Mouse (Mus musculus): Measurements from ENCODE around the gene Sema5a.

- TF ChIP-seq POLR2A (IDR thresholded peaks at IDR 0.05; ENCODE audit: control insufficient read depth, extremely low read depth, insufficient read depth, low read length, poor library complexity) = no peak
- no peak for TF ChIP-seq CTCF (IDR thresholded peaks at IDR 0.05; ENCODE audit: borderline replicate concordance, control insufficient read depth, extremely low read depth, insufficient read depth, low read length, poor library complexity)
These were observed 193.0 kb downstream of the Sema5a start for GRCm38 (mm10) chr15:32437654-32438053.
